Mouse (Mus musculus): Measurements from ENCODE around the gene Mrm3. TPM values are rescaled to one million over a fixed set of nuclear protein-coding genes. Genes with fewer than 3 reads are reported as not detected.

The Mrm3 gene
- total RNA-seq, 2 experiments from 2014 or later: 12.9 to 14.8 TPM

- no peak for DNase-seq (ENCODE audit: low spot score in 2 of 2)
Measured at GRCm38 (mm10) chr11:76286534-76287126, 43.1 kb downstream of the Mrm3 start.

- DNase-seq (ENCODE audit: low spot score in 2 of 2): no peak
Measured at GRCm38 (mm10) chr11:76287301-76287700, 43.8 kb downstream of the Mrm3 start.

DNA sequence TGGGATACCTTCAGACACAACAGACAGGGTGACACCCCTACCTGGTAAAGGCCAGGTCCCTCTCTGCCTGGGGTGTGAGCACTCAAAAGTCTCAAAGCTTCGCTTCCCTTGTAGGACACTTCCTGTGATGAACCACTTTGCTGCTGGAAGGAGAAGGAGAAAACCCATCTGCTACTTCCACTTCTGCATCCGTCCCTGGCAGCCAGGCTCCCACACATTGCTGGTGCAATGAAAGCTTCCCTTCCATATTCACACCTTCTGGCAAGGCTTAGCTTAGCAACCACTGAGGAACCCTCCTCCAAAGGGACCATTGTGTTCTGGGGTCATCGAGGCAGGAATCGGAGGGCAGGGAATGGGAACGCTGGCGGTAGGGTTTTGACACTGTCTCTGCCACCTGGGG is 45.1 kb downstream of the Mrm3 start:
- no peak for DNase-seq (ENCODE audit: low spot score in 2 of 2)

DNA sequence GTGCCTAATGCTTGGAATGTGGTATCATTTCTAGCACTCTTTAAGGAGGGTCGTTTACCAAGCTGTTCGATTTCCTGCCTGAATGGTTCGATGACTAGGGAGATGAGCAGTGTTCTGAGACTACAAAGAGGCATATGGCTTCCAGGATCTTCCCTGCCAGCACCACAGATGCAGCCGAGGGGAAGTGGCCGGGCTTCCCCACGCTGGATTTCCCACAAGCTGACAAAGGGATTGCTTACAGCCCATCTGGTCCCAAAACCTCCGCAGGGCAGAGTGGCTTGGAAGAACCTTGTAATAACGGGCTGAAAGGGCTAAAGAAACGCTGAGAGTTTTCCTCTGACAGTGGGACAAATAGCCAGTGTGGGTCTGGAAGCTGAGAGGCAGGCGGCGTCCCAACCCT is 46.9 kb downstream of the Mrm3 start:
- no peak for DNase-seq (ENCODE audit: low spot score in 2 of 2)

GRCm38 (mm10) chr11:76291960-76292359 is 48.4 kb downstream of the Mrm3 start:
- no peak for DNase-seq (ENCODE audit: low spot score in 2 of 2)

- DNase-seq (ENCODE audit: low spot score in 2 of 2): peak in 1 of 2 experiments; percentile 47
Measured at GRCm38 (mm10) chr11:76292398-76292797, 48.9 kb downstream of the Mrm3 start.

DNA sequence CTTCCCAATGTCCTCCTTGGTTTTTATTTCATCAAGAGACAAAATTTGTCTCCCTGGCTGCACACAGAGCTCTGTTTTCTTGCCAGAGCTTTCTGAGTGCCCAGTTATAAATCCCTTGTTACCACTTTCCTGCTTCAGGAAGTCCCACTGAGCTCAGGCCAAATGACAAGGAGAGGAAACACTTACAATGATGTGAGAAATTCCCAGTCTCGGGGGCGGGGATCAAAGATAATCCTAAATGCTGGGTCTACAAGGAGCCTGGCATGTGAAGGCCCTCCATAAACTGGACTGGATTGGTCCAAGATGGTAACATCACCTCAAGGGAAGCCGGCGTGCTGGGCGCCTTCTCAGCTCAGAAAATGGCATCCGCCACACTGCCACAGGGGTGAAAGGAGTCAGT is 49.3 kb downstream of the Mrm3 start:
- no peak for DNase-seq (ENCODE audit: low spot score in 2 of 2)

DNA sequence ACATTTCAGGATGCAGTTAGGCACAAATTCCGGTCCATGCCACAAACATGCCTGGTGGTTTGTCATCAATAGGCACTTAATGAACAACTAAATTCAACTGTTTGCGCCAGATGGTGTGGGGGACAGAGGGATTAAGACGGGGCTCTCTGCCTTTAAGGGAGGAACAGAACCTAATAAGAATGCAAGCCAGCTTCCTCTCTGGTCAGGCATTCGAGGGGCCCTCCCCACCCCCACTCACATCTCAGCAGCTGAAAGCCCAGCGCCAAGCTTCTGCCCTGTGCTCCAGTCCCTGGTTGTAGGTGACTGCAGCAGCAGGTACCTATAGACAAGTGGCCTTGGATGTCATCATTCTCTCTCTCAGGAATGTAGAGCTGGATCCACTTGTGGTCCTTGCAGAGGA is 50.6 kb downstream of the Mrm3 start:
- no peak for DNase-seq (ENCODE audit: low spot score in 2 of 2)

DNA sequence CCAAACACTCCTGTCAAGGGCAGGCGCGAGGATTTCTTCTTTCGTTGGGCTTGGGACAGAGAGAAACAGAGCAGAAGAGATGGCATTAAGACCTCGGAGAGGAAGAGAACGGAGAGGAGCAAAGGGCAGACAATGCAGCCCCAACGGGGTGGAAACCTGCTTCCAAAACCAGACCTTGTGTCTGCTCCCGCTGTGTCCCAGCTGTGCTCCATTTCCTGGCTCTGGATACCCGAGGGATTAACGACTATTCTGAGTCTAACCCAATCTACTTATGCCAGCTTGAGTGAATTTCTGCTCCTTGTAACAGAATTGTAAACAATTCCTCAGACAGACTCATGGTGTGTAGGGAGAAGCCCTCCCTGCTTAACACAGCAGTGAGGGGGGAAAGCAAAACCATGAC is 51.3 kb downstream of the Mrm3 start:
- DNase-seq (ENCODE audit: low spot score in 2 of 2): no peak

DNA sequence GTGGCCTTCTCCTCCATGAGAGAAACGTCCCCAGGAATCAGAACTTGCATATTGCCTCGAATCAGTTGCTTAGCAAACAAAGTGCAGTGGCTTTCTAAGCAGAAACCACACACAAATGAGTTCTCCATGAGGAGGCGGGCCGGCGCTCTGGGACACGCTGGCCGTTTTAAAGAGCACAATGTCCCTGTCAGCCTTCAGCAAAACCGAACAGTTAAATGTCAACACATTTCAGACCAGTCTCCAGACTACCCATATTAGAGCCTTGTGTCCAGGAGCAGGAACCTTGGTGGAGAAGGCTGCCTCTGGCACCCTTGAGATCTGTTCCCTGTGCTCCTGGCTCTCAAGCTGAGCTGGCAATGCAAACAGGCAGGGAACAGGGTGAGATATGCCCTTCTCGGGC is 53.7 kb downstream of the Mrm3 start:
- DNase-seq (ENCODE audit: low spot score in 2 of 2): no peak

DNA sequence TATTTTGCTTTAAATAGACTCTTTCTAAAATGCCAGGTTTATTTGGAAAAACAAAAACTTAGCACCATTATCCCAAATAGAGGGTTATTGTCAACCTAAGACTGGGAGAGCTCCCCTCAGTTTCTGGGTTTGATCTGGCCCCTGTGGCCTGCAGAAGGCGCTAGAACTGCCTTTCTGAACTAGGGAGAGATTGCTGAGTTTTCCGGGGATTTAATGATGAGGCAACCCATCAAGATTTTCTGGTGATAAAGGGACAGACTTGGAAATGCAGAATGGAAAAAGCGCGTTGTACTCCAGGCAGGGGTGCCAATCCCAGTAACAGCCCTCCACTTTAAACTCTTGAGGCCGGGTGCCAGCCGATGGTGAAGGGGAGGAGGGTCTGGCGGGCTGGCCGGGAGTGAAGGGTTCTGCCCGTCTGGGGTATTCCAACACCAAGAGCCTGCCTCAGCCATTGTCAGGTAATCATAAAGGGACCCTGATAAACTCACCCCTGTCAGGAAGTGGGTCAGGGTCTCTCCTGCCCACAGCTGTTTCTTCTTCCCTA is 55.0 kb downstream of the Mrm3 start:
- no peak for DNase-seq (ENCODE audit: low spot score in 2 of 2)

Other genes with a start within 250 kb of the Mrm3 start
- gene 1700016K19Rik, start 243.8 kb upstream of the Mrm3 start, total RNA-seq (2021): not detected
- 10 to 100 TPM; 50.1 to 59.2 TPM for gene Rflnb, start 215.9 kb upstream of the Mrm3 start, total RNA-seq (2021)
- gene Vps53, start 64.1 kb upstream of the Mrm3 start, total RNA-seq (2021): 10 to 100 TPM; 30.2 to 33.7 TPM
- 10 to 100 TPM in 1 of 2 experiments, 1 to 10 TPM in 1; 9.8 to 12.1 TPM for gene Fam57a, start 64.0 kb upstream of the Mrm3 start, total RNA-seq (2021)
- not detected for gene Dbil5, start 26.1 kb upstream of the Mrm3 start, total RNA-seq (2021)
- 1 to 10 TPM; 3.5 to 5.2 TPM for gene Gemin4, start 26.1 kb upstream of the Mrm3 start, total RNA-seq (2021)
- 10 to 100 TPM; 51.7 to 55.4 TPM for gene Glod4, start within 50 bp of the Mrm3 start, total RNA-seq (2021)
- 10 to 100 TPM; 59.8 to 60.9 TPM for gene Nxn, start 155.4 kb downstream of the Mrm3 start, total RNA-seq (2021)
- gene Timm22, start 163.2 kb downstream of the Mrm3 start, total RNA-seq (2021): 10 to 100 TPM; 48.7 TPM

Measured in gastrocnemius, postnatal 4 days (tissue).